Mouse (Mus musculus) thymus, adult 2 months (tissue): ENCODE data around the gene Plekha8. TPM values are rescaled to one million over a fixed set of nuclear protein-coding genes. Genes with fewer than 3 reads are reported as not detected.

Source experiments
- DNase-seq: peaks from one replicate; pipeline ENCODE4 v3.0.0; 2021
- H3K27ac ChIP-seq: fragments of 200-500 bp; 2 replicates; pipeline ENCODE4 v1.5.1; 2012; ENCODE audit warnings: low read length, control low read depth; ENCODE audit not compliant: control insufficient read depth, insufficient read depth
- H3K27me3 ChIP-seq: fragments of 200-500 bp; 2 replicates; pipeline ENCODE4 v1.6.1; 2012; ENCODE audit warnings: mild to moderate bottlenecking, low read length, moderate library complexity, mixed read lengths; ENCODE audit not compliant: control insufficient read depth, insufficient read depth
- H3K36me3 ChIP-seq: fragments of 200-500 bp; 2 replicates; pipeline ENCODE4 v1.6.1; 2012; ENCODE audit warnings: mild to moderate bottlenecking, low read length, moderate library complexity; ENCODE audit not compliant: control insufficient read depth, insufficient read depth
- H3K4me1 ChIP-seq: fragments of 200-500 bp; replicated peaks from 2 replicates; pipeline ENCODE4 v1.6.1; 2012; ENCODE audit warnings: low read length; ENCODE audit not compliant: control insufficient read depth, insufficient read depth
- H3K4me3 ChIP-seq: fragments of 200-500 bp; 2 replicates; pipeline ENCODE4 v1.5.1; 2012; ENCODE audit warnings: mild to moderate bottlenecking, low read length, control low read depth, moderate library complexity; ENCODE audit not compliant: control insufficient read depth, insufficient read depth
- CTCF ChIP-seq: fragments of 200-500 bp; IDR thresholded peaks from 2 replicates; pipeline ENCODE4 v1.5.1; 2012; ENCODE audit warnings: mild to moderate bottlenecking, control low read depth, low read length, moderate library complexity, borderline replicate concordance; ENCODE audit not compliant: control insufficient read depth, poor library complexity, insufficient read depth; ENCODE audit errors: extremely low read depth
- POLR2A ChIP-seq: fragments of 200-500 bp; IDR thresholded peaks from 2 replicates; pipeline ENCODE4 v1.6.1; 2012; ENCODE audit warnings: mild to moderate bottlenecking, low read length, control low read depth, moderate library complexity; ENCODE audit not compliant: control insufficient read depth, poor library complexity, insufficient read depth; ENCODE audit errors: extremely low read depth
- WGBS: fragments of 180-500 bp; shearing (Covaris S2); methylation state at CpG from one replicate; pipeline ENCODE4 v1.1.7; 2018; 5-methylcytosine and 5-hydroxymethylcytosine counted together
- polyA plus RNA-seq: library from polyadenylated mRNA; depleted of rRNA; stranded (reverse); fragments of >200 nt; gene quantifications from 2 replicates; pipeline ENCODE4 v1.2.3, GENCODE M21; 2012

Plekha8 gene
- polyA plus RNA-seq, 1 experiment, result 0.94 TPM

- 81% methylated on average over 8 of the region's 8 CpGs for WGBS
- no peak for DNase-seq
- H3K4me3 ChIP-seq, result no peak overlapping the region
- H3K27ac ChIP-seq, result no peak overlapping the region
- H3K27me3 ChIP-seq, result no peaks in the 10 kb centered on the region; the same call in 1 of the 2 replicates
- TF ChIP-seq POLR2A, result no peak
- no peak for TF ChIP-seq CTCF
- H3K4me1 ChIP-seq, result no peaks in the 10 kb centered on the region
- H3K36me3 ChIP-seq, result no peaks in the 10 kb centered on the region
Observed at GRCm38 (mm10) chr6:54586911-54587310, 8.0 kb upstream of the Plekha8 start.

GRCm38 (mm10) chr6:54587683-54588082 lies 7.2 kb upstream of the Plekha8 start:
- no peak for TF ChIP-seq CTCF
- TF ChIP-seq POLR2A, result no peak
- Histone ChIP-seq H3K27ac (no peak overlapping the region), H3K4me3 (no peak overlapping the region), H3K4me1 (no peaks in the 10 kb centered on the region), H3K27me3 (peaks cover under 1% of the 10 kb centered on the region; the same call in 1 of the 2 replicates), H3K36me3 (no peaks in the 10 kb centered on the region)
- DNase-seq, result no peak
- WGBS, result 76% methylated on average over 4 of the region's 4 CpGs

- DNase-seq, result no peak
- no peak overlapping the region for H3K4me3 ChIP-seq
- TF ChIP-seq CTCF, result no peak
- TF ChIP-seq POLR2A, result no peak
- no peaks in the 10 kb centered on the region for H3K4me1 ChIP-seq
- 94% methylated on average over 1 of the region's 1 CpGs for WGBS
- H3K27me3 ChIP-seq, result peaks cover 5% of the 10 kb centered on the region
- no peaks in the 10 kb centered on the region for H3K36me3 ChIP-seq
- no peak overlapping the region for H3K27ac ChIP-seq
Observed at GRCm38 (mm10) chr6:54588212-54588611, 6.7 kb upstream of the Plekha8 start.

- TF ChIP-seq POLR2A, result no peak
- TF ChIP-seq CTCF, result no peak
- H3K36me3 ChIP-seq, result no peaks in the 10 kb centered on the region
- no peak for DNase-seq
- 90% methylated on average over 2 of the region's 2 CpGs for WGBS
- peaks cover 14% of the 10 kb centered on the region for H3K27me3 ChIP-seq
- H3K27ac ChIP-seq, result no peak overlapping the region
- peaks cover 3% of the 10 kb centered on the region for H3K4me1 ChIP-seq
- H3K4me3 ChIP-seq, result no peak overlapping the region
Observed at GRCm38 (mm10) chr6:54590691-54591090, 4.2 kb upstream of the Plekha8 start.

- Histone ChIP-seq H3K27me3 (peaks cover 17% of the 10 kb centered on the region), H3K36me3 (no peaks in the 10 kb centered on the region), H3K4me1 (peaks cover 3% of the 10 kb centered on the region), H3K27ac (no peak overlapping the region), H3K4me3 (no peak overlapping the region)
- DNase-seq, result no peak
- TF ChIP-seq CTCF (no peak), POLR2A (no peak)
- WGBS, result 78% methylated on average over 6 of the region's 6 CpGs
Observed at GRCm38 (mm10) chr6:54591778-54592177, 3.1 kb upstream of the Plekha8 start.

- peak overlapping the region; percentile 26 for H3K4me3 ChIP-seq
- H3K27ac ChIP-seq, result no peak overlapping the region
- no peak for TF ChIP-seq POLR2A
- no peak for TF ChIP-seq CTCF
- peaks cover 17% of the 10 kb centered on the region for H3K27me3 ChIP-seq
- peaks cover 3% of the 10 kb centered on the region for H3K4me1 ChIP-seq
- H3K36me3 ChIP-seq, result no peaks in the 10 kb centered on the region
- WGBS, result 3% methylated on average over 20 of the region's 20 CpGs
- peak; percentile 76 for DNase-seq
Observed at GRCm38 (mm10) chr6:54592938-54593535, 1.9 kb upstream of the Plekha8 start.
